Mouse (Mus musculus) lung, postnatal 0 days (tissue): ENCODE measurements around the gene Ankrd36. TPM values are rescaled to one million over a fixed set of nuclear protein-coding genes. Genes with fewer than 3 reads are reported as not detected.

Experiments
- ATAC-seq: fragments of 200-750 bp; cut with Nextera tagmentation; 2 replicates; pipeline ENCODE4 v1.8.0; 2017; ENCODE audit warnings: moderate library complexity
- DNase-seq: peaks from one replicate; pipeline ENCODE4 v3.0.0-alpha.2; 2016; ENCODE audit warnings: low spot score
- H3K27ac ChIP-seq: fragments of 300-500 bp; sonication (generic); 2 replicates; pipeline ENCODE4 v1.5.1; 2014; ENCODE audit warnings: antibody characterized with exemption, mild to moderate bottlenecking, low read length, mixed read lengths
- H3K27me3 ChIP-seq: fragments of 300-500 bp; sonication (generic); replicated peaks from 2 replicates; pipeline ENCODE4 v1.6.1; 2014; ENCODE audit warnings: low read length, mixed read lengths; ENCODE audit not compliant: insufficient read depth
- H3K36me3 ChIP-seq: fragments of 300-500 bp; sonication (generic); 2 replicates; pipeline ENCODE4 v1.6.1; 2014; ENCODE audit warnings: low read length, mixed read lengths; ENCODE audit not compliant: insufficient read depth
- H3K4me1 ChIP-seq: fragments of 300-500 bp; sonication (generic); 2 replicates; pipeline ENCODE4 v1.6.1; 2014; ENCODE audit warnings: antibody characterized with exemption, low read depth, low read length, mixed read lengths; ENCODE audit not compliant: insufficient read depth
- H3K4me2 ChIP-seq: fragments of 300-500 bp; sonication (generic); replicated peaks from 2 replicates; pipeline ENCODE4 v1.6.1; 2014; ENCODE audit warnings: low read depth, mild to moderate bottlenecking, low read length, moderate library complexity, mixed read lengths
- H3K4me3 ChIP-seq: fragments of 300-500 bp; sonication (generic); 2 replicates; pipeline ENCODE4 v1.5.1; 2014; ENCODE audit warnings: low read depth, low read length
- H3K9ac ChIP-seq: fragments of 300-500 bp; sonication (generic); replicated peaks from 2 replicates; pipeline ENCODE4 v1.6.1; 2014; ENCODE audit warnings: low read depth, mild to moderate bottlenecking
- H3K9me3 ChIP-seq: fragments of 300-500 bp; sonication (generic); 2 replicates; pipeline ENCODE4 v1.6.1; 2016; ENCODE audit warnings: low read length, mixed read lengths
- CTCF ChIP-seq: IDR thresholded peaks from 2 replicates; pipeline ENCODE4 v1.5.1; 2016; ENCODE audit warnings: antibody characterized with exemption, mild to moderate bottlenecking
- EP300 ChIP-seq: IDR thresholded peaks from 2 replicates; pipeline ENCODE4 v1.6.1; 2016; ENCODE audit warnings: antibody characterized with exemption, mild to moderate bottlenecking, control low read depth
- WGBS: fragments of 180-500 bp; shearing (Covaris S2); extraction: QIAGEN DNeasy Blood & Tissue Kit; methylation state at CpG from one replicate; pipeline ENCODE4 v1.1.7; 2014; 5-methylcytosine and 5-hydroxymethylcytosine counted together
- polyA plus RNA-seq: library from polyadenylated mRNA; unstranded; fragments of >200 nt; fragmentation: Nextera tagmentation; extraction: Ambion mirVana; gene quantifications from 2 replicates; pipeline ENCODE4 v1.2.1, GENCODE M21; 2015

The Ankrd36 gene
- polyA plus RNA-seq, 1 experiment from 2014 or later: not detected

DNA sequence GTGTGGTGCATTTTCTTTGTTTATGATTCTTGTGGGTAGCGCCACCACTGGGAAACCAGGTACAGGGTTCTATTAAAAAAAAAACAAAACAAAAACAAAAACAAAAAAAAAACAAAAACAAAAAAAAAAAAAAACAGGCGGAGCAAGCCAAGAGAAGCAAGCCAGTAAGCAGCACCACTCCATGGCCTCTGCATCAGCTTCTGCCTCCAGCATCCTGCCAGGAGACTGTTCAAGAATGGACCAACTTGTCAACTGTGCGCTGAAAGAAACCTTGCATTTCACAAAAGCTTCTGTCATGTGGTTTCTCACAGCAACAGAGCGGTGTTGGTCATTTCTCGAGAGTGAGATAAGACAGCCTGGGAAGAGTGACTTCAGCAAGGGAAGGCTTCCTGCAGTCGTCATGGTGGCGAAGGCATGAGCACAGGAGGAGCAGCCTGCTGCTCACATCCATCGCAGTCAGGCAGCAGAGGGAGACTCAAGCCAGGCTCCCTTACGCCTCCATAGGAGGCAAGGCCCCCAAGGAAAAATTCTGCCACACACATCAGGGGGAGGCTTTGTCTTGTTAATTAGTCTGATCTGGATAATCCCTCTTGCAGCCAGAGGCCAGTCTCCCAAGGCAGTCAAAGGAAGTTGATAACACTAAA lies 6.7 kb upstream of the Ankrd36 start:
- H3K27ac ChIP-seq: no peak overlapping the region
- WGBS: 35% methylated on average over 9 of the region's 9 CpGs
- H3K9ac ChIP-seq: no peak overlapping the region
- DNase-seq (no peak), ATAC-seq (no peak)
- H3K36me3 ChIP-seq: no peaks in the 10 kb centered on the region
- no peak for TF ChIP-seq CTCF
- no peaks in the 10 kb centered on the region for H3K9me3 ChIP-seq
- no peaks in the 10 kb centered on the region for H3K27me3 ChIP-seq
- H3K4me3 ChIP-seq: no peak overlapping the region
- no peak overlapping the region for H3K4me2 ChIP-seq
- no peaks in the 10 kb centered on the region for H3K4me1 ChIP-seq

GRCm38 (mm10) chr11:5563898-5564297 lies 5.6 kb upstream of the Ankrd36 start:
- no peak overlapping the region for H3K9ac ChIP-seq
- H3K4me3 ChIP-seq: no peak overlapping the region
- H3K27ac ChIP-seq: no peak overlapping the region
- TF ChIP-seq EP300: no peak
- TF ChIP-seq CTCF: no peak
- no peaks in the 10 kb centered on the region for H3K36me3 ChIP-seq
- ATAC-seq (no peak), DNase-seq (no peak)
- H3K27me3 ChIP-seq: no peaks in the 10 kb centered on the region
- H3K9me3 ChIP-seq: no peaks in the 10 kb centered on the region
- no peak overlapping the region for H3K4me2 ChIP-seq
- no peaks in the 10 kb centered on the region for H3K4me1 ChIP-seq
- WGBS: 67% methylated on average over 6 of the region's 6 CpGs

GRCm38 (mm10) chr11:5565596-5565995 lies 3.9 kb upstream of the Ankrd36 start:
- TF ChIP-seq EP300 (no peak), CTCF (no peak)
- H3K4me3 ChIP-seq: no peak overlapping the region
- no peak overlapping the region for H3K27ac ChIP-seq
- ATAC-seq (no peak), DNase-seq (no peak)
- H3K36me3 ChIP-seq: no peaks in the 10 kb centered on the region
- H3K4me2 ChIP-seq: no peak overlapping the region
- no peaks in the 10 kb centered on the region for H3K9me3 ChIP-seq
- H3K27me3 ChIP-seq: no peaks in the 10 kb centered on the region
- WGBS: 88% methylated on average over 3 of the region's 3 CpGs
- H3K9ac ChIP-seq: no peak overlapping the region
- H3K4me1 ChIP-seq: no peaks in the 10 kb centered on the region

- Histone ChIP-seq H3K4me1 (no peaks in the 10 kb centered on the region), H3K9me3 (no peaks in the 10 kb centered on the region), H3K4me3 (no peak overlapping the region), H3K27ac (no peak overlapping the region), H3K27me3 (no peaks in the 10 kb centered on the region), H3K9ac (no peak overlapping the region), H3K36me3 (no peaks in the 10 kb centered on the region), H3K4me2 (no peak overlapping the region)
- TF ChIP-seq EP300 (no peak), CTCF (no peak)
- ATAC-seq: no peak
- WGBS: 51% methylated on average over 2 of the region's 2 CpGs
- DNase-seq: no peak
These were observed 3.0 kb upstream of the Ankrd36 start for GRCm38 (mm10) chr11:5566506-5566905.

- TF ChIP-seq CTCF (no peak), EP300 (no peak)
- ATAC-seq: no peak
- no peak overlapping the region for H3K27ac ChIP-seq
- WGBS: 93% methylated on average over 6 of the region's 6 CpGs
- no peaks in the 10 kb centered on the region for H3K4me1 ChIP-seq
- no peaks in the 10 kb centered on the region for H3K36me3 ChIP-seq
- no peak for DNase-seq
- no peak overlapping the region for H3K4me2 ChIP-seq
- H3K9ac ChIP-seq: no peak overlapping the region
- no peaks in the 10 kb centered on the region for H3K27me3 ChIP-seq
- no peaks in the 10 kb centered on the region for H3K9me3 ChIP-seq
- no peak overlapping the region for H3K4me3 ChIP-seq
These were observed 1.8 kb upstream of the Ankrd36 start for GRCm38 (mm10) chr11:5567654-5568053.

GRCm38 (mm10) chr11:5568082-5568481 lies 1.4 kb upstream of the Ankrd36 start:
- no peak for TF ChIP-seq EP300
- no peak for TF ChIP-seq CTCF
- H3K4me3 ChIP-seq: no peak overlapping the region
- WGBS: 96% methylated on average over 5 of the region's 5 CpGs
- ATAC-seq: no peak
- no peaks in the 10 kb centered on the region for H3K4me1 ChIP-seq
- no peak overlapping the region for H3K27ac ChIP-seq
- no peak overlapping the region for H3K4me2 ChIP-seq
- H3K9me3 ChIP-seq: no peaks in the 10 kb centered on the region
- no peaks in the 10 kb centered on the region for H3K36me3 ChIP-seq
- H3K27me3 ChIP-seq: no peaks in the 10 kb centered on the region
- no peak for DNase-seq
- no peak overlapping the region for H3K9ac ChIP-seq

DNA sequence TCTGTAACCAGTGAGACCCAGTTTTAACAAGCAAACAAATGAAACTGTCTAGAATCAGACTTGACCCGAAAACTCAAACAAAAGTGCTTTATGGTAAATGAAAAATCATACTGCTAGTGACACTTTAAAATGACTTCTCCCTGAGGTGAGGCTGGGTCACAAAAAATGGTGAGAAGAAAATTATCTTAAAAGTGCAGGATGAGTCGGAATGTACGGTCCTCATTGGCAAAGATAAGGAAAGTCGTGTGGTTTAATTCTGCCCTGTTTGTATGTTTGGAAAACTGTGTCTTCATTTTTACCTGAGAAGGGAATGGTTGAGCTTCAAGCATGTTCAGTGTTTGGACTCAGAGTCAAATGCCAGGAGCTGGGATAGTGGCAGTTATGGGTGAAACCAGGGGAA lies 2.4 kb downstream of the Ankrd36 start:
- no peaks in the 10 kb centered on the region for H3K27me3 ChIP-seq
- no peak overlapping the region for H3K27ac ChIP-seq
- H3K9me3 ChIP-seq: no peaks in the 10 kb centered on the region
- TF ChIP-seq CTCF: no peak
- no peak overlapping the region for H3K4me3 ChIP-seq
- H3K36me3 ChIP-seq: no peaks in the 10 kb centered on the region
- no peak for ATAC-seq
- H3K4me2 ChIP-seq: no peak overlapping the region
- H3K9ac ChIP-seq: no peak overlapping the region
- H3K4me1 ChIP-seq: no peaks in the 10 kb centered on the region
- DNase-seq: no peak
- 84% methylated on average over 4 of the region's 4 CpGs for WGBS
